8 mouse cellular contexts compared by ENCODE assay signal in genomic region chr12:108902940-108903339, GRCm38 (mm10). TPM values are rescaled to one million over a fixed set of nuclear protein-coding genes. Genes with fewer than 3 reads are reported as not detected.
DNase-seq lines count a peak whose midpoint lies in the region; ATAC-seq lines count a peak whose summit lies in the region.

No protein-coding gene starts in this region.

- no peak overlapping the region for H3K4me3 ChIP-seq in forebrain, embryonic 13.5 days
- H3K4me3 ChIP-seq in midbrain, embryonic 10.5 days: no peak overlapping the region

- DNase-seq in layer of hippocampus, adult 11-12 months (ENCODE audit: low spot score): peak; percentile 74
- no peak for DNase-seq in layer of hippocampus, adult 9-10 months (ENCODE audit: low spot score)
- peak; percentile 40 for DNase-seq in c-Kit-negative CD71-positive TER-119-positive erythroid progenitor cells, embryonic 14.5 days (ENCODE audit: low read depth, low spot score)
- peak; percentile 68 to 86 for DNase-seq in left cerebral cortex, postnatal 14 days (ENCODE audit: low spot score in 2 of 2)
- DNase-seq in midbrain, embryonic 10.5 days (ENCODE audit: low spot score): peak; percentile 59
- DNase-seq in spleen, adult 18-20 months: peak; percentile 17 to 41

- H3K27me3 ChIP-seq in forebrain, embryonic 13.5 days: no peaks in the 10 kb centered on the region
- H3K27me3 ChIP-seq in midbrain, embryonic 10.5 days (ENCODE audit: low read depth, poor library complexity, severe bottlenecking): 0 out of 2 replicates have a peak, but pooled peaks cover 5% of the 10 kb centered on the region

- intact Hi-C loops in left cerebral cortex, postnatal 14 days (cut with DNase I): loop anchor here (2.0 to 5.0 kb wide), 2 partner anchors 639 to 1496 kb away; no protein-coding TSS in a partner anchor

- H3K4me1 ChIP-seq in forebrain, embryonic 13.5 days: peaks cover 36% of the 10 kb centered on the region
- H3K4me1 ChIP-seq in midbrain, embryonic 10.5 days: peaks cover 31% of the 10 kb centered on the region

- H3K27ac ChIP-seq in forebrain, embryonic 13.5 days: no peak overlapping the region
- H3K27ac ChIP-seq in midbrain, embryonic 10.5 days (replicated peaks): no peak overlapping the region

- WGBS in forebrain, embryonic 13.5 days: 17% methylated on average over 8 of the region's 8 CpGs
- WGBS in midbrain, embryonic 10.5 days: 21% methylated on average over 8 of the region's 8 CpGs

- no peak overlapping the region for H3K4me2 ChIP-seq in forebrain, embryonic 13.5 days

- ATAC-seq in forebrain, embryonic 13.5 days: peak; percentile 46; the same call in 1 of the 2 replicates
- peak; percentile 80 to 85 for ATAC-seq in hematopoietic stem cell, adult 5-6 weeks (replicated peaks in 1 of 2; ENCODE audit: insufficient read depth in 1 of 2, low FRiP score in 2 of 2, low TSS enrichment in 1 of 2, low read depth in 1 of 2, poor library complexity in 2 of 2, severe bottlenecking in 2 of 2)

- no peaks in the 10 kb centered on the region for H3K9me3 ChIP-seq in forebrain, embryonic 13.5 days (replicated peaks)
- no peaks in the 10 kb centered on the region for H3K9me3 ChIP-seq in midbrain, embryonic 10.5 days (replicated peaks)

- no peaks in the 10 kb centered on the region for H3K36me3 ChIP-seq in forebrain, embryonic 13.5 days (ENCODE audit: poor library complexity, severe bottlenecking)
- peaks cover 7% of the 10 kb centered on the region for H3K36me3 ChIP-seq in midbrain, embryonic 10.5 days

- H3K9ac ChIP-seq in forebrain, embryonic 13.5 days: no peak overlapping the region

RNA-seq across cellular contexts. Expression of gene Wars, which starts 9.0 kb away (rescaled TPM):
- 103 and 111 TPM in 2 replicates for polyA plus RNA-seq in forebrain, embryonic 13.5 days (2015; fragmentation: Nextera tagmentation; extraction: Ambion mirVana)
- total RNA-seq in hematopoietic stem cell, adult 5-6 weeks (2017): 46.2 and 55.8 TPM in 2 replicates
- 10 to 100 TPM; 90.7 to 93.2 TPM for total RNA-seq in left cerebral cortex, postnatal 14 days (2021)
- 151 and 156 TPM in 2 replicates for polyA plus RNA-seq in midbrain, embryonic 10.5 days (2016; fragmentation: Nextera tagmentation; extraction: Ambion mirVana)

RNA-seq across cellular contexts. Expression of gene Wdr25, which starts 9.5 kb away (rescaled TPM):
- 9.9 and 10.4 TPM in 2 replicates for polyA plus RNA-seq in forebrain, embryonic 13.5 days (2015; fragmentation: Nextera tagmentation; extraction: Ambion mirVana)
- 7.6 and 11.5 TPM in 2 replicates for total RNA-seq in hematopoietic stem cell, adult 5-6 weeks (2017)
- total RNA-seq in left cerebral cortex, postnatal 14 days (2021): 1 to 10 TPM; 7.4 TPM
- 7.3 and 11.2 TPM in 2 replicates for polyA plus RNA-seq in midbrain, embryonic 10.5 days (2016; fragmentation: Nextera tagmentation; extraction: Ambion mirVana)
